Mouse (Mus musculus) liver, embryonic 11.5 days (tissue): ENCODE measurements around the gene Mindy4. TPM values are rescaled to one million over a fixed set of nuclear protein-coding genes. Genes with fewer than 3 reads are reported as not detected.

Source experiments
- ATAC-seq: fragments of 200-750 bp; cut with Nextera tagmentation; replicated peaks from 2 replicates; pipeline ENCODE4 v1.8.0; 2017; ENCODE audit warnings: moderate number of reproducible peaks, mild to moderate bottlenecking, moderate TSS enrichment, moderate library complexity; ENCODE audit not compliant: low FRiP score
- DNase-seq: peaks from one replicate; pipeline ENCODE4 v3.0.0-alpha.2; 2017; ENCODE audit warnings: low spot score
- H3K27ac ChIP-seq: fragments of 300-500 bp; sonication (generic); 2 replicates; pipeline ENCODE4 v1.5.1; 2014; ENCODE audit warnings: mild to moderate bottlenecking, low read depth, low read length, control low read depth
- H3K27me3 ChIP-seq: fragments of 300-500 bp; sonication (generic); replicated peaks from 2 replicates; pipeline ENCODE4 v1.6.1; 2014; ENCODE audit warnings: low read length, mixed read lengths; ENCODE audit not compliant: control insufficient read depth, insufficient read depth
- H3K36me3 ChIP-seq: fragments of 300-500 bp; sonication (generic); 2 replicates; pipeline ENCODE4 v1.6.1; 2014; ENCODE audit warnings: mild to moderate bottlenecking, low read length, moderate library complexity, mixed read lengths; ENCODE audit not compliant: control insufficient read depth, insufficient read depth
- H3K4me1 ChIP-seq: fragments of 300-500 bp; sonication (generic); replicated peaks from 2 replicates; pipeline ENCODE4 v1.6.1; 2014; ENCODE audit warnings: low read length, mixed read lengths; ENCODE audit not compliant: control insufficient read depth, insufficient read depth
- H3K4me2 ChIP-seq: fragments of 300-500 bp; sonication (generic); 2 replicates; pipeline ENCODE4 v1.6.1; 2014; ENCODE audit warnings: mild to moderate bottlenecking, control low read depth, moderate library complexity
- H3K4me3 ChIP-seq: fragments of 300-500 bp; sonication (generic); 2 replicates; pipeline ENCODE4 v1.5.1; 2014; ENCODE audit warnings: low read depth, low read length, control low read depth
- H3K9ac ChIP-seq: fragments of 300-500 bp; sonication (generic); 2 replicates; pipeline ENCODE4 v1.6.1; 2014; ENCODE audit warnings: low read depth, low read length, control low read depth
- H3K9me3 ChIP-seq: fragments of 300-500 bp; sonication (generic); 2 replicates; pipeline ENCODE4 v1.6.1; 2016; ENCODE audit warnings: low read length, inconsistent platforms, mixed read lengths; ENCODE audit not compliant: control insufficient read depth
- WGBS: fragments of 180-500 bp; shearing (Covaris S2); extraction: QIAGEN DNeasy Blood & Tissue Kit; methylation state at CpG from one replicate; pipeline ENCODE4 v1.1.7; 2014; 5-methylcytosine and 5-hydroxymethylcytosine counted together
- polyA plus RNA-seq: library from polyadenylated mRNA; unstranded; fragments of >200 nt; fragmentation: Nextera tagmentation; extraction: Ambion mirVana; gene quantifications from 2 replicates; pipeline ENCODE4 v1.2.1, GENCODE M21; 2014

Mindy4 gene
- polyA plus RNA-seq, 1 experiment from 2014 or later = 5.6 TPM

- Histone ChIP-seq H3K4me1 (no peaks in the 10 kb centered on the region), H3K4me3 (no peak overlapping the region), H3K27me3 (no peaks in the 10 kb centered on the region), H3K9me3 (no peaks in the 10 kb centered on the region), H3K9ac (no peak overlapping the region), H3K36me3 (peaks cover 2% of the 10 kb centered on the region; the same call in 1 of the 2 replicates), H3K4me2 (no peak overlapping the region), H3K27ac (no peak overlapping the region)
- DNase-seq (no peak), ATAC-seq (no peak)
- 92% methylated on average over 8 of the region's 8 CpGs for WGBS
Observed at GRCm38 (mm10) chr6:55223986-55224385, 20.8 kb downstream of the Mindy4 start.

- WGBS = 73% methylated on average over 8 of the region's 8 CpGs
- ATAC-seq (no peak), DNase-seq (no peak)
Observed at GRCm38 (mm10) chr6:55230048-55230447, 26.9 kb downstream of the Mindy4 start.

GRCm38 (mm10) chr6:55232101-55232500 is 28.9 kb downstream of the Mindy4 start:
- Histone ChIP-seq H3K4me2 (no peak overlapping the region), H3K4me1 (0 out of 2 replicates have a peak, but pooled peaks cover 7% of the 10 kb centered on the region), H3K9me3 (no peaks in the 10 kb centered on the region), H3K9ac (no peak overlapping the region), H3K27me3 (no peaks in the 10 kb centered on the region), H3K27ac (no peak overlapping the region), H3K36me3 (no peaks in the 10 kb centered on the region), H3K4me3 (no peak overlapping the region)
- 83% methylated on average over 7 of the region's 7 CpGs for WGBS
- no peak for DNase-seq
- ATAC-seq = no peak

More at GRCm38 (mm10) chr6:55230048-55230447, 26.9 kb downstream of the Mindy4 start:
- no peaks in the 10 kb centered on the region for H3K36me3 ChIP-seq
- H3K4me2 ChIP-seq = no peak overlapping the region
- H3K9ac ChIP-seq = no peak overlapping the region
- H3K9me3 ChIP-seq = no peaks in the 10 kb centered on the region
- 0 out of 2 replicates have a peak, but pooled peaks cover 7% of the 10 kb centered on the region for H3K4me1 ChIP-seq
- no peaks in the 10 kb centered on the region for H3K27me3 ChIP-seq
- no peak overlapping the region for H3K4me3 ChIP-seq
- no peak overlapping the region for H3K27ac ChIP-seq

- Histone ChIP-seq H3K36me3 (no peaks in the 10 kb centered on the region), H3K4me2 (no peak overlapping the region), H3K4me1 (peaks cover 11% of the 10 kb centered on the region; the same call in 1 of the 2 replicates), H3K27me3 (no peaks in the 10 kb centered on the region), H3K4me3 (no peak overlapping the region), H3K9ac (no peak overlapping the region), H3K9me3 (no peaks in the 10 kb centered on the region), H3K27ac (no peak overlapping the region)
- DNase-seq (peak; percentile 38), ATAC-seq (peak; percentile 50; the same call in 1 of the 2 replicates)
- 56% methylated on average over 3 of the region's 3 CpGs for WGBS
Observed at GRCm38 (mm10) chr6:55232524-55233264, 29.5 kb downstream of the Mindy4 start.

GRCm38 (mm10) chr6:55233326-55233725 is 30.1 kb downstream of the Mindy4 start:
- Histone ChIP-seq H3K9ac (no peak overlapping the region), H3K4me1 (peaks cover 11% of the 10 kb centered on the region; the same call in 1 of the 2 replicates), H3K4me3 (no peak overlapping the region), H3K27ac (no peak overlapping the region), H3K27me3 (no peaks in the 10 kb centered on the region), H3K4me2 (no peak overlapping the region), H3K9me3 (no peaks in the 10 kb centered on the region), H3K36me3 (no peaks in the 10 kb centered on the region)
- ATAC-seq (no peak), DNase-seq (no peak)
- 92% methylated on average over 5 of the region's 5 CpGs for WGBS

GRCm38 (mm10) chr6:55234636-55235035 is 31.5 kb downstream of the Mindy4 start:
- Histone ChIP-seq H3K4me2 (no peak overlapping the region), H3K27ac (no peak overlapping the region), H3K36me3 (no peaks in the 10 kb centered on the region), H3K27me3 (no peaks in the 10 kb centered on the region), H3K4me3 (no peak overlapping the region), H3K9me3 (no peaks in the 10 kb centered on the region), H3K9ac (no peak overlapping the region), H3K4me1 (peaks cover 11% of the 10 kb centered on the region; the same call in 1 of the 2 replicates)
- WGBS = 64% methylated on average over 6 of the region's 6 CpGs
- no peak for DNase-seq
- ATAC-seq = peak; percentile 60

- Histone ChIP-seq H3K27me3 (no peaks in the 10 kb centered on the region), H3K36me3 (no peaks in the 10 kb centered on the region), H3K9ac (no peak overlapping the region), H3K4me1 (peaks cover 15% of the 10 kb centered on the region), H3K4me2 (no peak overlapping the region), H3K9me3 (no peaks in the 10 kb centered on the region), H3K27ac (no peak overlapping the region), H3K4me3 (no peak overlapping the region)
- no peak for ATAC-seq
- no peak for DNase-seq
- WGBS = 79% methylated on average over 4 of the region's 4 CpGs
Observed at GRCm38 (mm10) chr6:55235733-55236132, 32.5 kb downstream of the Mindy4 start.

GRCm38 (mm10) chr6:55239931-55240330 is 36.7 kb downstream of the Mindy4 start:
- Histone ChIP-seq H3K4me2 (no peak overlapping the region), H3K4me3 (no peak overlapping the region), H3K4me1 (peaks cover 9% of the 10 kb centered on the region), H3K9me3 (no peaks in the 10 kb centered on the region), H3K9ac (no peak overlapping the region), H3K27ac (no peak overlapping the region), H3K27me3 (no peaks in the 10 kb centered on the region), H3K36me3 (no peaks in the 10 kb centered on the region)
- WGBS = 73% methylated on average over 8 of the region's 8 CpGs
- DNase-seq (no peak), ATAC-seq (no peak)
